Mouse (Mus musculus) small intestine, adult 2 months (tissue): ENCODE data around the gene Zfp827.

Source experiments
- CTCF ChIP-seq: fragments of 200-500 bp; IDR thresholded peaks from 2 replicates; pipeline ENCODE4 v1.5.1; 2012; ENCODE audit warnings: low read depth, mild to moderate bottlenecking, control low read depth, inconsistent platforms, low read length, moderate library complexity, mixed read lengths; ENCODE audit not compliant: insufficient replicate concordance, insufficient read length; ENCODE audit errors: extremely low read depth
- POLR2A ChIP-seq: fragments of 200-500 bp; IDR thresholded peaks from 2 replicates; pipeline ENCODE4 v1.6.1; 2012; ENCODE audit warnings: low read depth, mild to moderate bottlenecking, control low read depth, inconsistent platforms, low read length, moderate library complexity

GRCm38 (mm10) chr8:79029396-79030325 is 1.4 kb downstream of the Zfp827 start:
- TF ChIP-seq POLR2A (peak; percentile 29; the same call in 1 of the 2 replicates), CTCF (no peak)
